Mouse (Mus musculus) small intestine, adult 2 months (tissue): ENCODE results near the gene Sumf1.

Source experiments
- CTCF ChIP-seq: fragments of 200-500 bp; IDR thresholded peaks from 2 replicates; pipeline ENCODE4 v1.5.1; 2012; ENCODE audit warnings: low read depth, mild to moderate bottlenecking, control low read depth, inconsistent platforms, low read length, moderate library complexity, mixed read lengths; ENCODE audit not compliant: insufficient replicate concordance, insufficient read length; ENCODE audit errors: extremely low read depth
- POLR2A ChIP-seq: fragments of 200-500 bp; IDR thresholded peaks from 2 replicates; pipeline ENCODE4 v1.6.1; 2012; ENCODE audit warnings: low read depth, mild to moderate bottlenecking, control low read depth, inconsistent platforms, low read length, moderate library complexity

DNA sequence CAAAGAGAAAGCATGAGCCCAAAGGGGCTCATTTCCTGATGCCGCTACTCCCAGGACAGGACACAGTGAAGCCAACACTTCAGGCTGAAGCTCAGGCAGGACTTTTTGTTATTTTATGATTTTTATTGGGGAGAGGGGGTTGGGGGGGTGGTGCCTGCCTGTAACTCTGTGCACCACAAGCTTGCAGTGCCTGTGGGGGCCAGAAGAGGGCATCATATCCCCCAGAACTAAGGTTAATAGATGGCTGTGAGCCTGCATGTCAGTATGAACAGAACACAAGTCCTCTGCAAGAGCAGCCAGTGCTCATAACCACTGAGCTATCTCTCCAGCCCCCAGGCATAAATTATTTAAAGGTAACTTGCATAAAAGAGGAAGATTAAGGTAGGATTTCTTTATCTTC is 13.2 kb downstream of the Sumf1 start:
- TF ChIP-seq POLR2A (no peak), CTCF (no peak)
